Mouse (Mus musculus) thymus, postnatal 4 days (tissue): Measurements from ENCODE around the gene Trub1.

Experiments used
- DNase-seq: peaks from one replicate; pipeline ENCODE4 v3.0.0; 2021

The Trub1 gene

DNA sequence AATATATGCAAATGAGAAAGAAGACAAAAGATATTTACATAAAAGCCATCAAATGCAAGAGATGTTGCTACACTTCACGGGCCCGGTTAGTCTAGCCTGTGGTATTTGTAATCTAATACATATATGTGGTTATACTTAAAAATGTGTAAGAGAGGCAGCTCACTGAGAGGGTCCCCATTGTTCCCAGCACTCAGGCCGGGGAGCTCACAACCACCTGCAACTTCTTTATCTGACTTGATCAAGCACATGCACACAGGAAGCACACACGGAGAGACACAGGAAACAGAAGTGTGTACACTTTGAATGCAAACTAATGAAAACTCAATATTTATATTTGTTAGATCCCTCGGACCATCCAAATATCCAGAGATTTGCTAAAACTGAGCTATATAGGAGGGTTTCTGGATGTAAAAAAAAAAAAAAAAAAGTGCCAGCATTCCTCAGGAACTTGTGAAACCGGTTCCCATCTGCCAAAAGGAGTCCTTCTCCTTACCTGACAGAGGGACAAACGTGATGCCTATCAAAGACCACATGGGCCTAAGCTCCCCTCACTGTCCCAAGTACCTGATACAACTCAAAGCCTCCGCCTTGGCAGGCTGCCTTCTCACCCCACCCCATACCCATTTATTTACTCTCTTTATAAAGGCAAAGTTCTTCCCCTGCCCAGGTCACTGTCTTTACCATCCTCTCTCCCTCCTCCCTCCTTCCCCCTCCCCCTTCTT lies 9.6 kb upstream of the Trub1 start:
- peak; percentile 38 for DNase-seq

DNA sequence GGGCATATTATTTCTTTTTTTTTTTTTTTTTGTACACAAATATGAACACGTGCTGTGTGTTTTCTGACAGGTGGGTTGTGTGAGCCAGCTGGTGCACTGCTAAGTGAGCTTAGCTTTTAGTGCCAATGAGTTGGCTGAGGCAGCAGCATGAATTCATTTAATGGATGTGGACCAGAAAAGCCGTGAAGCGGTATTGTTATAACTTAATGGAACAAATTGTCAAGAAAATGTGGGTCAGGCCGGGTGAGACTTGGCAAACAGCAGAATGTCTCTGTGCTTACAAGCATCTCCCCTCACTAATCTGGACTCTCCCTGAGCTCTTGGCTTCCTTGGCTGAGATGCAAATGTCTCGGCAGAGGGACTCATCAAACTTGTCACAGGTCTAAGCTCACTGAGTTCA lies 7.7 kb upstream of the Trub1 start:
- DNase-seq = no peak

DNA sequence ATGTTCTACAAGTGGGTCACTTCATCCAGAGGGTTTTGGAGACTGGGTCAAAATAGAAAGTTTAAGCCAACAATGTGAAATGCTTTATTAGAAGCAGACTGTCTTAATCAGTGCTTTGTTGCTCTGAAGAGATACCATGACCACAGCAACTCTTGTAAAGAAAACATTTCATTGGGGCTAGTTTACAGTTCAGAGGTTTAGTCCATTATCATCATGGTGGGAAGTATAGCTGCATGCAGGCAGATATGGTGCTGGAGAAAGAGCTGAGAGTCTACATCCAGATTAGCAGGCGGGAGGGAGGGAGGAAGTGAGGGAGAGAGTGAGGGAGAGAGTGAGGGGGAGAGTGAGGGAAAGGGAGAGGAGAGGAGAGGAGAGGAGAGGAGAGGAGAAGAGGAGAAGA lies 1.9 kb upstream of the Trub1 start:
- DNase-seq = no peak

DNA sequence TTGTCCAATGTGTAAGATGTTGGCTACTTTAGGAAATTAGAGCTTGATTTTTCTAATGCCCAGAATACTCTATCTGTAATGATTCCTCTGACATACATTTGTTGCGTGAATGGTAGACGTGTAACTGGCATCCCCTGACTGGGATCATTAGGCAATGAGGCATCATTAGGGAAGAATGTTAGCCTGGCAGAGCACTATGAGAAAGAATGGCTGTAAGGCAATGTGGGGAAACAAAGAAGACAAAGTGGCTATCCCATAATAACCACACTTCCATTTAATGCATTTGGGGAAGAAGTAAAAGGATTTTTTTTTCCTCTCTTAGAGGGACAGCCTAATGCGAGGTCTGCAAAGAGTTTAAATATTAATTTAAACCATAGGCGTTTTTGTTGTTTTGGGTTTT lies 950 bp upstream of the Trub1 start:
- DNase-seq = no peak

DNA sequence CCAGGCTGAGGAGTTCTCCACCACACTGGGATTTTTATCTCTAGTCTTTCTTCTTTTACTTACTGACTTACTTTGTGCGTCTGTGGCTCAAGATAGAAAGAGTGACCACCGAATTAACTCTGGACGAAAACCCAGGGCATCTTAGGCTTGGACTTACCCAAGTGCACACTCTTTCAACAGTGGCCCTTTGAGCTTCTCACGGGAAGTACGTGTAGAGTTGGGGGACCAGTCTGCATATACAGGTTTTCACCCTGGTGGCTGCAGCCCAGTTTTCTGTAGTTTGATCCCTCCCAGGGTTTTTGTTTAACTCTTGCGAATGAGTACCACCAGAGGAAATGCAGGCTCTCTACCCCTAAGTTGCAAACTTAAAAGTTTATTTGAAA lies 497 bp downstream of the Trub1 start:
- DNase-seq = peak; percentile 28

DNA sequence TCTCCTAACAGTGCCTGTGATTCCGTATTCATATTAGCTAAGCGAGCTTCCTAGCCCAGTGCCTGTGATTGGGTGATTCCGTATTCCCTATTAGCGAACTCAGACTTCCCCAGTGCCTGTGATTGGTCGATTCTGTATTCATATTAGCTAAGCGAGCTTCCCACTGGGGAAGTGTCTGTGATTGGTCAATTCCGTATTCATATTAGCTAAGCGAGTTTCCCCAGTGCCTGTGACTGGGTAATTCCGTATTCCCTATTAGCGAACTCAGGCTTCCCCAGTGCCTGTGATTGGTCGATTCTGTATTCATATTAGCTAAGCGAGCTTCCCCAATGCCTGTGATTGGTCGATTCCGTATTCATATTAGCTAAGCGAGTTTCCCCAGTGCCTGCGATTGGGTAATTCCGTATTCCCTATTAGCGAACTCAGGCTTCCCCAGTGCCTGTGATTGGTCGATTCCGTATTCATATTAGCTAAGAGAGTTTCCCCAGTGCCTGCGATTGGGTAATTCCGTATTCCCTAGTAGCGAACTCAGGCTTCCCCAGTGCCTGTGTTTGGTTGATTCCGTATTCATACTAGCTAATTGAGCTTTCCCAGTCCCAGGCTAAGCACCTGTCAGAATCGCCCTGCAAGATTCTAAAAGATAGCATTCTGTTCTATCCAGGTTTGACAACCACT lies 2.7 kb downstream of the Trub1 start:
- no peak for DNase-seq

DNA sequence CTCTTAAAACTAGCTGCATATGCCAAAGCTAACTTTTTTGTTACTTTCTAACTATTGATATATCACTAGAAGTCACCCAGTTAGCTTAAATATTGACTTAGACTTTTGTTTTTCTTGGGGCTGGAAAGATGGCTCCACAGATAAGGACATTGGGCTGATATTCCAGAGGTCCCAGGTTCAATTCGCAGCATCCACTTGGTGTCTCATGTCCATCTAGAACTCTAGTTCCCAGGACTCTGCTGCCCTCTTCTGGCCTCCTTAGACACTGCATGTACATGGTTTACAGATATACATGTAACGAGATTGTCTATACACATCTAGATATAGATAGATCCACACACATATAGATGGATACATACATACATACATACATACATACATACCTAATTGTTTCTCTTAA lies 4.4 kb downstream of the Trub1 start:
- DNase-seq = peak; percentile 88

DNA sequence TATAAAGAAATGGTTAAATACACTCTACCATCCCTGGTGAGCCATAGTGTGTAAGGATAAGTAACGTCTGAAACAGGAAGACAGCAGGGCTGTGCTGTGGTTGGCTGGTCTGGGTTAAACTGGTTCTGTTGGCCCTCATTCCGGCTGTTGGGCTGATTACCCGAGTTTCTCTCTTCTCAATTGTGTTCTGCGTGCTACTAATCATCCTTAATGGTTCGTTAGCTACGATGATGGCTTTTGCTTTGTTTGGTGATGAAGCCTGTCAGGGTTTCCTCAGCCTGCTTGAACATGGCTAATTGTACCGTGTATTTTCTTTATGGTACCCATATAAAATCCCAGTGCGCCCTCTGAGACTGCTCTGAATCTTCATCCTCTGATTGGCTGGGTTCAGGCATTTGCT lies 11.0 kb downstream of the Trub1 start:
- no peak for DNase-seq

DNA sequence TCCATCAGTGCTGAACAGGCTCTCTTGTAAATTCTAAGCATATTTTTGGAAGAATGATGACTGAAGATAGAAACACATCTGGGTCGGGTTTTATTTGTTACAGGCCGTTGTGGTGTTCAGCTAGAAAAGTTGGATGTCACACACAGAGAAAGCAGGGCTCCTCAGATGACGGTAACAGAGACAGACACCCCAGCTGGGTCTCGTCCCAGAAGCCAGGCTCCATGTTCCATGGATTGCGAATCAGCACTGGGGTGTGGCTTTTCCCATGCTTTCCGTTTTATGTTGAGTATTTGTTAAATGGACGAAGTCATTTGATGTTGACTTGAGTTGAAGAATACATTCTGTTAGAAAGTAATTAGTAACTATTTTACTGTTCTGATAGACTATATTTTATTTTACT lies 13.0 kb downstream of the Trub1 start:
- DNase-seq = no peak

DNA sequence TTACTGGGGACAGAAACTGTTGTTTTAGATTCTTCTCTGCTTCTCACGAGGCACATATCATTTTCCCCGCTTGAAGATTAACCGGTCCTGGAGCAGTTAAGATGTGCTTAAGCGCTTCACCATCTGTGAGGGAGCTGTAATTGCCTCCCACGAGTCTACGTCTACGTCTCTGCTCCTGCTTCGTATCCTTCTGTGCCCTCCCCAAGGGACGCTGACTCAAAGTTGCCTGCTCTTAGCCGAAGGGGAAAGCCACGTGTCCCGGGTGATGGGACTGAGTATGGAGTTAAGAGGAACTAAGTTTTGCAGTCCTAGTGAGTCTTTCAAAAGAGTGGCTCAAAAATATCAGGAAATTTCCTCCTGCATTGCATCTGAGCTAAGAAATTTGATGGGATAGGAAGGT lies 18.3 kb downstream of the Trub1 start:
- DNase-seq = no peak

DNA sequence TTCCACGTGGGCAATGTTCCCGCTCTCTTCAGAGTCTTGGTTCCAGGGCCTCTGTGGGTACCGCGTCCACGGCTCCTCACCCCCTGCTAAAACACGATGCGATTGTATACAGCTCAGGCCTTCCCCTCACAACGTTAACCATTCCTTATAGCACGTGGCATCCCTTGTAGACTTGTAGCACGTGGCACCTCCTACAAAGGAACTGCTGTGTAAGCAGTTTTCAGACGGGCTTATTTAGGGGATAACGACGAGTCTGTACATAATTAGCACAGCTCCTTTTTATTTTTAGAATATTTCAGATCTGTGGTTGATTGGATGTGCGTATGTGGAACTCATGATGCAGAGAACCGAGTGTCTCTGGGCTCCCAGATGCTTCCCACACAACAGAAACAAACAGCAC lies 19.5 kb downstream of the Trub1 start:
- DNase-seq = no peak

DNA sequence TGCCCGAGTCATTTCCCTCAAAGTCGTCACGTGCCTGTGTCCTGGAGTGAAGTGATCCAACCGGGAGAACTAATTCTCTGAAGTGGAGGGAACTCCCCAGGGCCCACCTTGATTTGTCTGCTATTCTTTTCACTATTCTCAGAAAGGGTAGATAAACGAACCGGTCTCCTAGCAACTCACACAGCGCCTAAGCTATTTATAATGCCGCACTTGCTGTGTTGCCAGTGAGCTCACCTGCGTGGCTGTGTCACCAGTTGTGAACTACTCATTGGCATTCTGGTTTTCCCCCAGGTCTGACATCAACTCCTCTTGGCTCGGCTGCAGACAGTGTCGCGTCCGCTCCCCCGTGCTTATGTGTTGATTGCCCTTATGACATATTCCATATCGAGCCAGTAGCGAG lies 20.6 kb downstream of the Trub1 start:
- DNase-seq = no peak

DNA sequence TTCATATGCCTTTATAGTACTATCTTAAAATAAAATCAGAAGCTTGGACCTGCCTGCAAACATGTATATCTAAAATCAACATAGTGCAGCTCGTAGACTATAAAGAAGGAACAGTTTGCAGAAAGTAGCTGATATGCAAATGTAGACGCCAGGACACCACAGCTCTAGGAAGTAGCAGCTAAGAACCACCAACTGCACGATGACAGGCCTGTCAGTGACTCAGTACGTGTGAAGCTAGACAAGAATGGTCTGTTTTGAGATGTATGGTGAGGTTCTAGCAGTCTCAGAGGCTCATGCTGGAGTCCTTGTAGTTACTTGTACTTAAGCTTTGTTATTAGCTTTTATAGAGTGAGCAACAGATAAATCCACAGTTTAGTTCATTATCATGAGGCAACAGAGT lies 22.6 kb downstream of the Trub1 start:
- no peak for DNase-seq

DNA sequence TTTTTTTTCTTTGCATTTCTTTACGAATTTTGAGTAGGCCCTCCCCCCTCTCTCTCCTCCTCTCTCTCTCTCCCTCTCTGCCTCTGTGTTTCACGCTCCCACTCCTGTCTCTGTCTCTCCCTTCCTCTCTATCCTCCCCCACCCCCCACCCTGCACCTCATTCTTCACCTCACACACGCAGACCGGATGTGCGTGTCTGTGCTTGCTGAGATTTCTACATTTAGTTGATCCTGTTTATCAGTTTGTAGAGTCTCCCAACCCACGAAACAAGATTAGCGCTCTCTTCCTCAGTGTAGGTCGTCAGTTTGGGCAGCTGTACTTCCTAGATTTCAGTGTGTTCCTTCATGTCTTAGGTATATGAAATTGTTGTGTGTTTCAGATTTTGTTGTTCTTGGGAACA lies 24.6 kb downstream of the Trub1 start:
- DNase-seq = no peak

DNA sequence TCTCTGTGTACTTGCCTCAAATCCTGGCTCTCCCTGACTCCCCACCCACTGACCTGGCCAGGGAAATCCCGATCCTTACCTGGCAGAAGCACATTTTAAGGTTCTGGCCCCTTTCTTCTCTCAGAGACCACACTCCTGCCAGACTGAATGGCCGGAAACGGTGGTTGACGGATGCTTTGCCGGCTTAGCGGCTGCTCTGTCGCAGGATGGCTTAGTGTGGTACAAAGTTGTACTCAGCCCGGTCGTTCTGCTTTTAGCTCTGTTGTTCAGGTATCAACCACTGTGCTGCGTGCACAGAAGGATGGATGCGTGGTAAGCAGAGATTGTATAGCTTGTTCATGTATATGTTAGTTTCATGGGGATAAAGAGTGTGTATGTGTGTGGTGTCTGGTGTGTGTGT lies 25.3 kb downstream of the Trub1 start:
- DNase-seq = no peak

DNA sequence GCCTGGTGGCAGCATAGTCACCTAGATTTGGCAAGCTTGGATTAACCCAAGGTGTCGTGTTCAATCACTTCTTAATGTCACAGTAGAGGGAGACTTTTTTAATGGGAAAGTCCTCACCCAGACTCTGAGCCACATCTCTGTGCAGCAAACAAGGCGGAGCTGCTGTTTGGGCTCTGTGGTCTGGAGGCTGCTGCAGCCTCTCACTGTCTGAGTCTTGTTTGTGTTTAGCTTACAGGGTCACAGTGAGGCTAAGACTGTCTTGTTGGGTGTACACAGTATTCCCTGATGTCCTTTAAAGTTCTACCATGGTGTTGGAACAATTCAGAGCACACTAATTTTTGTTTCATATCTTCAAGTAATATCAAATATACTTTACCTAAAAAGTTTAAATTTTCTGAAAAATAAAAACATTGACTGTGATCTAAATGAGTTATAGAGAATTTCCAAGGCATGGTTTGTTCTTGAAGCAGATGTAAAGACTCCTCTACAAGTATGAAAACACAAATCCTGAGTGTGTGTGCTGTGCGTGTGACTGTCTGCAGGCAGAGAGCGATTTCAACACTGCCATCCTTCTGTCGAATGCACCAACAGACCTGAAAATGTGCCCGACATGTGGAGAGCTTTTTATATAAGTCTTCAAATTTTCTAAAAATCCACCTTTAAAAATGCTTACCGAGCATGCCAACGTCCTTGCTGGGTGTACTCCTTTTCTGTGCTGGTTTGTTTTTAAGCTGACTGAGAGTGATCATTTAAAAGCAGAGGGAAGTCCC lies 27.4 kb downstream of the Trub1 start:
- no peak for DNase-seq

DNA sequence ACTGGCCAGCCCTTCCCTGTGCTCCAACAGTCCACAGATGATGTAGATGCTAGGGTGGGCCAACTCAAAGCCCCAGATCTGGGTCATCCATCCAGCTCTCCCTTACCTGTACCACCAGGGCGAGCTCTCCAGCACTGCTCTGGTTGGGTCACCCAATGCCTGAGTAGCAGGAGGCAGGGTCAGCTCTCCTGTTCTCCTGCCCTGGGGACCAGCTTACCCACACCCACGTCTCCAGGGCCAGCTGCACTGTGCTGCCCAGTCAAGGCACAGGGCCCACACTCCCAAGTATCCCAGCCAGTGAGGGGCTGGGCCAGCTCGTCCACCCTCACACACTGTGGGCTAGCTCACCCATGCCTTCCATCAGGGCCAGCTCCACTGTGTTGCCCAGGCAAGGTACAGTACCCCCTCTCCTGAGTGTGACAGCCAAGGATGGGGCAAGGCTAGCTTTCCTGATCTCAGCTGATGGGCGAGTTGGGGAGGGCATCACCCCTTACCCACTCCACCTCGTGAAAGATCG lies 29.1 kb downstream of the Trub1 start:
- no peak for DNase-seq

DNA sequence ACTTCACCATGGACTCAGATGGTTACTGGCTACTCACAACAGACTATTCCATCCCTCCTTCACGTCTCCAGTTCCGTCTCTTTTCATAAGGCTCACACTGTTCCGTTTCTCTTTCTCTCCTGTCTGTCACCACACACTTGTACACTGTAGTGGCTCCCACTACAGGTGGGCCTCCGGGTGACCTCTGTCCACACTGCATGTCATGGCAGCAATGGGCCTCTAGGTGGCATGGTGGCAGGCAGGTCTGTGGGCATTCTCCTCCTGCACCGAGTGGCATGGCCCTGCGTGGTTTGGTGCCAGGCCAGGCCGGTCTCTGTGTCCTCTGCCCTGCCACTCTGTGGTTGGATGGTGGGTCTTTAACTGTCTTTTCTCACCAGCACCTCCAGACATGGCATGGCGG lies 30.1 kb downstream of the Trub1 start:
- DNase-seq = peak; percentile 75

DNA sequence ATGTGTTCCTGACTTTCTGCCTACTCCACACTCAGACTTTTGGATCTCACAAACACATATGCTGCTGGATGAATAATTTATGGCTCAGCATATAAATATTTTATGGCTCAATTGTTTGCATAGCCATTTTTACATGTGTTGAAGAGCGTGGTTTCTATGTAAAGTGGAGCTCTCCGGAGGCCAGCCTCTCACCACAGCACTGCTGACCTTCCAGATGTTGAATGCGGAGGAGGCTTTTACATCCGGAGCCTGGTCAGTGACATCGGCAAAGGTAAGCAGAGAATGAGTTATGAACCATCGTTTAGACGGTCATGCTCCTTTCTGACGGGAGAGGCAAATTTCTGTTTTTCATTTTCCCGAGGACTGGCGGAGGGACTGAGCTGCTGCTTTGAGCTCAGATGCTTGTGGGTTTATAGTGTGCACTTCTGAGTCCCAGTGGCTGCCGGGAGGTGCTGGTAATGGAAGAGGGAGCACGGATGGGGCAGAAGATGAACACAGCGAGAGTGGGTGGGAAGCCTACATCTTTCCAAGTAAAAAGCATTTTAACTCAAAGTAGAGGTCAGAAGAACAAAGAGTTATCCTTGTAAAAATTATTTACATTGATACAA lies 34.4 kb downstream of the Trub1 start:
- DNase-seq = no peak

DNA sequence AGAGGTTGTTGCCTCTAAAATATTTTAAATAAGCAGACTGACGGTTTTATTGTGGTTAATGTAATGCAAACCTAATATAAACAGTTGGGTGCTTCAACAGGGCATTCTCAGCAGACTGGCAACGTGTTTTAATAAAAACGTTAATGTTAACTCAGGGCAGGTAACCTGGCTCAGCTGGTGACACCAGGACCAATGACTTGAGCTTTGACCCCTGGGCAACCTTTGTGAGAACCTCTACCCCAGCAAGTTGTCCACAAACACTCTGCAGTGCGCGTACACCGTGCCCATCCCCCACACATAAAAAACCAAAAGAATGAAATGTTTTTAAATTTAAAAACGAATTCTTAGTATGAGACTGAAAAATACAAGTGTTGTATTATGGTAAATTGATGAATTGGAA lies 36.8 kb downstream of the Trub1 start:
- no peak for DNase-seq

DNA sequence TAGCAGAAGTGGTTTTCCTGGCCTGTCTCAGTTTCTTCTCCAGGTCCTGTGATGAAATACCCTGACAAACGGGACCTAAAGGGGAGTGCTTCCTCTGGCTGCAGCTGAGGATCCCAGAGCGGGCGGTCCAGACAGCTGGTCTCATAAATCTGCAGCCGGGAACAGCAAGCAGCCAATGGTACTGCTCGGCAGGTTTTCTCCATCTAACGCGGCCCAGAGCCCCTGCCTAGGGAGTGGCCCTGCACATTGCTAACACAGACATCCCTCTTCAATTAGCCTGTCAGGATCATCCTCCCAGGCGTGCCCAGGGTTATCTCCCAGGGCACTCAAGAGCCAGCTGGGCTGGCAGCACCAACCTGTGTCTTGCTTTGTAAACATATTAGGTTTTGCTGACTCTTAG lies 38.3 kb downstream of the Trub1 start:
- DNase-seq = no peak

DNA sequence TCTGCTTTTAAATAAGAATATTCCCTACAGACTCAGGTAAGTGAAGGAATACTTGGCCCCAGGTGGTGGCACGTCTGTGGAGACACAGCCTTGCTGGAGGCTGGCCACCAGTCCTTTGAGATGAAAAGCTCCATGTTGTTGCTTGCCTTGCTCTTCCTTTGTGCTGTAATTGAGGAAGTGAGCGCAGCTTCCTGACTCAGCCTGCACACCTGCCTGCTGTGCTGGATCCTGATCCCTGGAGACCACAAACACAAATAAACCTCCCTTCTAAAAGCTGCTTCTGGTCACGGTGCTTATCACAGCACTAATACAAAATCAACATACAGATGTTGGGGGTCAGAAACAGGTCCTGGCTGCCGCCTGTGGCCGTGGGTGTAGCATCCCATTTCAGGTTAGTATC lies 41.3 kb downstream of the Trub1 start:
- no peak for DNase-seq

DNA sequence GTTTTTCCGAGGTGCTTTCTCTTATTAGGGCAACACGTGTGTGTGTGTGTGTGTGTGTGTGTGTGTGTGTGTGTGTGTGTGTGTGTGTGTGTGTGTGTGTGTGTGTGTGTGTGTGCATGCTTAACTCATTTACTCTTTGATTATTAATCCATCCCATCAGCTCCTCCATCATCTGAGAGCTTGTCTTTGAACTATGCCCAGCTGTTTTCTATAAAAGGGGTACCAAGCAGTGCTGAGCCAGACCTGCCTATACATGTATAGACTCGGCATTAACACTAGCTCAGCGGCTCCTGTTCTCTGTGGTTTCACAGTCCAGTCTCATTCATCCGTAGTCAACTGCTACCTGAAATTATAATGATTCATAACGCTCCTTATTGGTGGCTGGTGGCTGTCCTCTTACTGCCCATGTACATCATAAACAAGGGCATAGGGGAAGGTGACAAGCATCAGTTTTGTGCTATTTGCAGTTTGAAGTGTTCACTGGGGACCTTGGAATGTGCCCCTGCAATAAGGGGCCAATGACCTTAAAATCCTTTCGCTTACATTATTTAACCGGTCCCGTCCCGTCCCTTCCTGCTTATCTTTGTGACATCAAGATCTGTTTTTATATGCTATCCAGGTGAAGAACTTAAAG lies 45.5 kb downstream of the Trub1 start:
- DNase-seq = no peak
